Mouse (Mus musculus) heart, postnatal 14 days (tissue): ENCODE data around the gene Mettl16. TPM values are rescaled to one million over a fixed set of nuclear protein-coding genes. Genes with fewer than 3 reads are reported as not detected.

Experiments
- DNase-seq, 2 experiments: peaks; one replicate each; pipeline ENCODE4 v3.0.0; 2021 to 2022
- intact Hi-C: fragments of 180-260 bp; cut with DNase I; formaldehyde crosslinking; loops from one replicate; pipeline ENCODE4 v1.15.1; 2025
- microRNA-seq, 2 experiments: library from miRNA; unstranded; fragments of <30 nt; microRNA quantifications; one replicate each; pipeline ENCODE4 v1.2.0; 2021 to 2022
- total RNA-seq, 2 experiments: library from RNA; stranded (reverse); gene quantifications; 2 replicates each; pipeline ENCODE4 v1.2.3; 2021

Gene Mettl16
- total RNA-seq, 2 experiments from 2014 or later, result 11.2 to 14.2 TPM

DNA sequence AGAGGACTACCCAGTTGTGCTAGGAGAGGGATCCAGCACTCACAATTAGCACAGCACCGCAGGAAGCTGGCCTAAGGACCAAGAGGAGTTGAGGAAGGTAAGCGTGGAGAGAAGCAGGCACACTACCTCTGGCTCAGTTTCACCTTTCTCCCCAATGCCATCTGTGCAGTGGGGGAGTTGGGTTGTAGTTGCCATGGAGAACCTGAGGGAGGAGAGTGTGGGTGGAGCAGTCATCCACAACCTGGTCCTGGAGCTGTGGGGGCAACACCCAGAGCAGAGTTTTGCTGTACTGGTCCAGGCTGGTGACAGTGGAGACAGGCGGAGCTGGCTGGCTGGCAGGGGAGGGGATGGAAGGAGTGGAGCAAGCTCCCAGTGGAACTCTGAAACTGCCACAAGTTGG, 104.0 kb downstream of the Mettl16 start:
- no peak for DNase-seq
- intact Hi-C loops, result no loop called here

DNA sequence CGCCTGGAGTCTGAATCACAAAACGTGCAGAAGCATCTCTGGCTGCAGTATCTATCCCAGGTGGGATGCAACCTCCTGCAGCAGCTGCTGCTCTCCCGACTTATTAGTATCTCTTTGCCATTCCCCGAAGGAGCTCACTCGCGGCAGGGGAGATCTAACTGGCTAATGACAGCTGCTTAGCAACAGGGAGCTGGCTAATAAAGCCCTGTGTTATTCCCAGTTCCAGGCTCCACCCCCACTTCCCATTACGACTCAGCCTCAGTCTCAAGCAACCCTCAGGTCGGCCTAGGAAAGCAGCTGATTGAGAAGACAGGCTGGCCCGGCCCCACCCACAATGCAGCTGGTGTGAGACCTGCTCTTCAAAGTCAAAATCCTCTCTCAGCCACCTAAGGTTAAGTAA, 106.2 kb downstream of the Mettl16 start:
- DNase-seq, result peak; percentile 47 to 58
- intact Hi-C loops, result no loop called here

Small RNA genes lying within 50 kb of the gene (microRNA-seq; reads per million reads assigned to microRNA genes)
- gene Mir6926, result 0 to 1.6 reads per million in 2 experiments

Other genes starting within 250 kb of the Mettl16 start
- 10 to 100 TPM; 72.8 to 77.6 TPM for gene Rap1gap2, start 159.9 kb upstream of the Mettl16 start, total RNA-seq
- under 1 TPM; 0.37 to 0.50 TPM for gene Ccdc92b, start 151.2 kb upstream of the Mettl16 start, total RNA-seq
- gene Cluh, start 121.3 kb upstream of the Mettl16 start, total RNA-seq, result 100 to 1,000 TPM; 215 to 219 TPM
- 100 to 1,000 TPM; 200 to 201 TPM for gene Pafah1b1, start 46.2 kb upstream of the Mettl16 start, total RNA-seq
- 10 to 100 TPM; 10.5 to 11.6 TPM for gene Mnt, start 60.1 kb downstream of the Mettl16 start, total RNA-seq
- gene Sgsm2, start 126.2 kb downstream of the Mettl16 start, total RNA-seq, result 1 to 10 TPM; 7.0 to 7.3 TPM
- 10 to 100 TPM; 13.5 to 14.2 TPM for gene Tsr1, start 127.2 kb downstream of the Mettl16 start, total RNA-seq
- 10 to 100 TPM; 19.2 to 20.9 TPM for gene Smg6, start 155.0 kb downstream of the Mettl16 start, total RNA-seq
- gene Srr, start 155.1 kb downstream of the Mettl16 start, total RNA-seq, result 10 to 100 TPM; 31.5 to 34.3 TPM